Mouse (Mus musculus): ENCODE measurements around the gene Akap6. TPM values are rescaled to one million over a fixed set of nuclear protein-coding genes. Genes with fewer than 3 reads are reported as not detected.

Akap6 gene
- polyA plus RNA-seq, 1 experiment: 0.59 TPM

DNA sequence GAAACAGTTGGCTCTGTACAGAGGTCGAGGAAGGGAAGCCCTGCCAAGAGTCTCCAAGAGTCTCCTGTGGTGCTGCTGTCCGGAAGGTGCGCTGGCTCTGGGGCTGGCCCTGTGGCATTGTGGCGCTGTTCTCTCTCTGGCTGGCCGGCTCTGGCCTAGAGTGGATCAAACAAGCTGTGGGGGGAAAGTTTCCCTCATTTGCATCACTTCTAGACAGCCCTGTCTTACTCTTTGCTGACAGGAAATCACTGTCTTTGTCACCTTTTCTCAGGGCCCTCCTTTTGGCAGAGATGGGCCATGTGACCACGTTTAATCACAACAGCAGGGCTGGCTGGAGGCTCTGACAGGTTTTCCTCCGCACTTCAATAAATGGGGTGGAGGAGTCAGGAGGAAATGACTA, 333.6 kb downstream of the Akap6 start:
- TF ChIP-seq POLR2A (IDR thresholded peaks at IDR 0.05; ENCODE audit: control insufficient read depth, low read depth, low read length): no peak
- no peak for TF ChIP-seq CTCF (IDR thresholded peaks at IDR 0.05; ENCODE audit: control insufficient read depth, insufficient read depth, insufficient replicate concordance, low read depth, low read length)
- H3K36me3 ChIP-seq (ENCODE audit: control insufficient read depth, insufficient read depth, low read length): no peaks in the 10 kb centered on the region
- H3K27me3 ChIP-seq (ENCODE audit: control insufficient read depth, insufficient read depth, low read length): no peaks in the 10 kb centered on the region
- no peaks in the 10 kb centered on the region for H3K4me1 ChIP-seq (ENCODE audit: control insufficient read depth, insufficient read depth, low read length)
- no peak overlapping the region for H3K4me3 ChIP-seq (ENCODE audit: control insufficient read depth, low read depth, low read length)
- H3K27ac ChIP-seq (ENCODE audit: control insufficient read depth, insufficient read depth, low read depth, low read length): no peak overlapping the region

DNA sequence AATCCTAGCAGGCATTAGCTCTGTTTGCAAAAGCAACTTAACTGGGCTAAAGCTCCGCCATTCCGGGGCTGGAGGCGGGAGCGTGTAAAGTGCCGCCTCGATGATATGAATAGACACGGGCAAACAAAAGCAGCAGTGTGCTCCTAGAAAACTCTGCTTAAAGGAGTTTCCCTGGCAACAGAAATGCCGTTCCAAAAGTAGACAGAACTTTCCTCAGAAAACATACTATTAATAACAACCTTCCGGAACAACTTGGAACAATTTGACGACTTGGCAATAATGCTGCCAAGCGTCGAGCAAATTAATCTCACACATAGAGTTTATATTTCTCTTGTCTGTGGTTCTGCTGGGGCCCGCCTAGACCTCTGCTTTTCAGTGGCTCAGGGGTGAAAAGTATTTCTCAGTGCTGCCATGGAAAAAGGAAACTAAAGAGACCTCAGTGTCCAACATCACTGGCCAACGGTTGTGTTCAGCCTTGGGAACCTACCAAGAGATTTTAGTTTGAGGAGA, 334.3 kb downstream of the Akap6 start:
- Histone ChIP-seq H3K27me3 (ENCODE audit: control insufficient read depth, insufficient read depth, low read length) (no peaks in the 10 kb centered on the region), H3K4me3 (ENCODE audit: control insufficient read depth, low read depth, low read length) (no peak overlapping the region; the same call in 1 of the 2 replicates), H3K4me1 (ENCODE audit: control insufficient read depth, insufficient read depth, low read length) (no peaks in the 10 kb centered on the region), H3K27ac (ENCODE audit: control insufficient read depth, insufficient read depth, low read depth, low read length) (no peak overlapping the region), H3K36me3 (ENCODE audit: control insufficient read depth, insufficient read depth, low read length) (no peaks in the 10 kb centered on the region)
- no peak for TF ChIP-seq CTCF (IDR thresholded peaks at IDR 0.05; ENCODE audit: control insufficient read depth, insufficient read depth, insufficient replicate concordance, low read depth, low read length)
- no peak for TF ChIP-seq POLR2A (IDR thresholded peaks at IDR 0.05; ENCODE audit: control insufficient read depth, low read depth, low read length)

DNA sequence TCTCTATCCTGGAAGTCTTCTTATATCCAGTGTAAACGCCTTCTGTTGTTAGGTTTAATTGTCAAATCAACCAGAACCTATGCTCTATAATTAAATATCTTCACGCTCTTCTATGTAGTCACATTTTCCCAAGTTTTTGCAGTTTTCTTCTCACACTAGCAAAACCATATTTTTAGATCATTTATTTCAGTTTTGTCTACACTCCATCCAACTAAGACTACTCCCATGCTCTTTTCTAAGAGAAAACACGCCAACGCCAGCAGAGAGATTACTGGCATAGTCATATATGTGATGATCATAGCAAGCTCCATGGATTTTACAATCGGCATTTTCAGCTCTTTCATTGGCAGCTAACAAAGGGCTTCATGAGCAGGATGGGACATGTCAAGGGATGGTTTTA, 341.5 kb downstream of the Akap6 start:
- Histone ChIP-seq H3K36me3 (ENCODE audit: control insufficient read depth, insufficient read depth, low read length) (no peaks in the 10 kb centered on the region), H3K27ac (ENCODE audit: control insufficient read depth, insufficient read depth, low read depth, low read length) (no peak overlapping the region), H3K27me3 (ENCODE audit: control insufficient read depth, insufficient read depth, low read length) (no peaks in the 10 kb centered on the region), H3K4me3 (ENCODE audit: control insufficient read depth, low read depth, low read length) (no peak overlapping the region), H3K4me1 (ENCODE audit: control insufficient read depth, insufficient read depth, low read length) (no peaks in the 10 kb centered on the region)
- TF ChIP-seq POLR2A (IDR thresholded peaks at IDR 0.05; ENCODE audit: control insufficient read depth, low read depth, low read length): no peak
- no peak for TF ChIP-seq CTCF (IDR thresholded peaks at IDR 0.05; ENCODE audit: control insufficient read depth, insufficient read depth, insufficient replicate concordance, low read depth, low read length)

DNA sequence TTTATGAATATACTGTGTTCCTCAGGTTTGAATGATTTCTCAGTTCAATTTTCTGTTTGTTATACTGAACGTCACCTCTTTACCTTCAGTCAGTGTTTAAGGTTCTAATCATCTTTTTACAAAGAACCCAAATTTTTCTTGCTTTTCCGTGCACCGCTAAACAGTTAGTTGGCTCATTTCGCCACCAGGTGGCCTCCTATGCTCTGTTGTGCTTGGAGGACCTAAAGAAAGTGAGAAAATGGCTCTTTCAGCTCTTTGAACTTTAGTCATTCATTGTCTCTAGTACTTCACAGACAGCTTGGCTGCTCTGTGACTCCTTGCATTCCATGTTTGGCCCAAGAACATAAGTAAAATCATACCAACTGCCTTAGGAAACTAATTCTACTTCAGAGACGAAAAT, 343.6 kb downstream of the Akap6 start:
- H3K27me3 ChIP-seq (ENCODE audit: control insufficient read depth, insufficient read depth, low read length): no peaks in the 10 kb centered on the region
- no peak overlapping the region for H3K27ac ChIP-seq (ENCODE audit: control insufficient read depth, insufficient read depth, low read depth, low read length)
- TF ChIP-seq CTCF (IDR thresholded peaks at IDR 0.05; ENCODE audit: control insufficient read depth, insufficient read depth, insufficient replicate concordance, low read depth, low read length) (no peak), POLR2A (IDR thresholded peaks at IDR 0.05; ENCODE audit: control insufficient read depth, low read depth, low read length) (no peak)
- no peaks in the 10 kb centered on the region for H3K4me1 ChIP-seq (ENCODE audit: control insufficient read depth, insufficient read depth, low read length)
- H3K4me3 ChIP-seq (ENCODE audit: control insufficient read depth, low read depth, low read length): no peak overlapping the region
- no peaks in the 10 kb centered on the region for H3K36me3 ChIP-seq (ENCODE audit: control insufficient read depth, insufficient read depth, low read length)

DNA sequence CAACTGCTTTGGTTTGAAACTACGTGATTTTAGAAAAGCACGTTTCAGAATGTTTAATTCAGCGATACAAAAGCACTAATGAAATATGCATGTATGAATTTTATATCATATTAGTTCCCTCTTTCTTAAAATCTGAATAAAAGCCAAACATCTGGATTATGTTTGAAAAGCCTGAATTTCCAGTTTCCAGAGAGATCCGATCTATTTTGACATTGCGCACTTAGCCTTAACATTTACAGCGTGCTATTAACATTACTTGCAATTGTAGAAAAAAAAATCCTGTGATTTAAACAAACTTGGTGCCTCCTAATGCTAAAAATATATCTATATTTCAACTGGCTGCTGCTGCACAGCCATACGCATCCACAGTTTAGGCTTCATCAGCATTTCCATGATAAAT, 358.4 kb downstream of the Akap6 start:
- no peak overlapping the region for H3K4me3 ChIP-seq (ENCODE audit: control insufficient read depth, low read depth, low read length)
- no peak for TF ChIP-seq CTCF (IDR thresholded peaks at IDR 0.05; ENCODE audit: control insufficient read depth, insufficient read depth, insufficient replicate concordance, low read depth, low read length)
- TF ChIP-seq POLR2A (IDR thresholded peaks at IDR 0.05; ENCODE audit: control insufficient read depth, low read depth, low read length): no peak
- no peak overlapping the region for H3K27ac ChIP-seq (ENCODE audit: control insufficient read depth, insufficient read depth, low read depth, low read length)
- H3K4me1 ChIP-seq (ENCODE audit: control insufficient read depth, insufficient read depth, low read length): no peaks in the 10 kb centered on the region
- H3K36me3 ChIP-seq (ENCODE audit: control insufficient read depth, insufficient read depth, low read length): no peaks in the 10 kb centered on the region
- H3K27me3 ChIP-seq (ENCODE audit: control insufficient read depth, insufficient read depth, low read length): no peaks in the 10 kb centered on the region

DNA sequence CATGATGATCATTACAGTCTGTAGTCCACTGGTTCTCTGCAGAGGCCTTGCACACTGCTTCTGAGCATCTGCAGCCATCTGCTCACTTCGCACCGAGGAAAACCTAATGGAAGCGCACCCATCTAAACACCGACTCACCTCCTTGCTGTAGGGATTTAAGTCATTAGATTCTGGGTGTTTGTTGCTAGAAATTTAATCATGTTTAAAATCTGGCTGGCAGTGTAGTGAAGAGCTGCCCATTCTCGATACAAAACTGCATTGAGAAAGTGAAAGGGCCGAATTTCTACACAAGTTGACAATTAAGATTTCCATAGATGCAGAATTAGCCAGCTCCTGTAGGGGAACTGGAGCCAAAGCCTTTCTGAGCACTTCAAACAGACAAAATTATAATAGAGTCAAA, 361.7 kb downstream of the Akap6 start:
- TF ChIP-seq POLR2A (IDR thresholded peaks at IDR 0.05; ENCODE audit: control insufficient read depth, low read depth, low read length) (no peak), CTCF (IDR thresholded peaks at IDR 0.05; ENCODE audit: control insufficient read depth, insufficient read depth, insufficient replicate concordance, low read depth, low read length) (no peak)
- no peak overlapping the region for H3K27ac ChIP-seq (ENCODE audit: control insufficient read depth, insufficient read depth, low read depth, low read length)
- H3K4me3 ChIP-seq (ENCODE audit: control insufficient read depth, low read depth, low read length): no peak overlapping the region
- H3K27me3 ChIP-seq (ENCODE audit: control insufficient read depth, insufficient read depth, low read length): no peaks in the 10 kb centered on the region
- no peaks in the 10 kb centered on the region for H3K36me3 ChIP-seq (ENCODE audit: control insufficient read depth, insufficient read depth, low read length)
- H3K4me1 ChIP-seq (ENCODE audit: control insufficient read depth, insufficient read depth, low read length): no peaks in the 10 kb centered on the region

DNA sequence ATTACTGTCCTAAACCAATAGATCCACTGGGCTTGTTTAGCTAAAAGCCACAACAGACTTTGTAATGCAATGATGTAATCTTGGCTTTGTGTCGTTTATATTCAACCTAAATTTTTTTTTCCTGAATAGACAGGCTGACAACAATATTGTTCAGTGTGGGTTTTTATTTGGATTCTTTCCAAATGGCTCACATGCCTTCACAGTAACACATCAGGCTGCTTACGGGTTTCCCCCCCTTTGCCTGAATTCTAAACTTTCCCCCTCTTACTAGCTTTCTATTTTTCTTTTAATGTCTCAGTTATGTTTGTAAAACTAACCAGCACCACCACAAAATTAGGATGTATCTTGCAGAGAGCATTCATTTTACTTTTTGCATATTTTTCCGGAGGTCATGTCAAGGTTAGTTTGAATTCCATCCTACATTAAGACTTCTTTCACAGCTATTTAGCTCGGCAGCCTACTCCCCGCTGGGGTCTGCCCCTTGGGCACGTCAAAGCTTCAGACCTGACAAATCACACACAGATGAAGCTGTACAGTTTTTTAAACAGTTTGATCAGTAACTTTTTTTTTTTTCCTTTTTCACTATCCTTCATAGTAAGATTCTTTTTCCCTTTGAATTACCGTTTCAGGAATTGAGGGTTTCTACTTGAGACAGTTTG, 362.4 kb downstream of the Akap6 start:
- H3K4me3 ChIP-seq (ENCODE audit: control insufficient read depth, low read depth, low read length): no peak overlapping the region
- no peaks in the 10 kb centered on the region for H3K4me1 ChIP-seq (ENCODE audit: control insufficient read depth, insufficient read depth, low read length)
- no peaks in the 10 kb centered on the region for H3K27me3 ChIP-seq (ENCODE audit: control insufficient read depth, insufficient read depth, low read length)
- H3K27ac ChIP-seq (ENCODE audit: control insufficient read depth, insufficient read depth, low read depth, low read length): no peak overlapping the region
- no peak for TF ChIP-seq CTCF (IDR thresholded peaks at IDR 0.05; ENCODE audit: control insufficient read depth, insufficient read depth, insufficient replicate concordance, low read depth, low read length)
- TF ChIP-seq POLR2A (IDR thresholded peaks at IDR 0.05; ENCODE audit: control insufficient read depth, low read depth, low read length): no peak
- H3K36me3 ChIP-seq (ENCODE audit: control insufficient read depth, insufficient read depth, low read length): no peaks in the 10 kb centered on the region

All from testis, adult 2 months (tissue).